Mouse (Mus musculus) midbrain, postnatal 0 days (tissue): Measurements from ENCODE around the gene Btbd35f5. TPM values are rescaled to one million over a fixed set of nuclear protein-coding genes. Genes with fewer than 3 reads are reported as not detected.
"Not testable (repeated sequence)": the region's sequence is repeated elsewhere in the genome, so short reads cannot be mapped to it uniquely, and the experiment has no call there.

Experiments used
- ATAC-seq: fragments of 200-750 bp; cut with Nextera tagmentation; 2 replicates; pipeline ENCODE4 v1.8.0; 2017; ENCODE audit warnings: moderate number of reproducible peaks, mild to moderate bottlenecking, moderate TSS enrichment, moderate library complexity; ENCODE audit not compliant: low FRiP score
- DNase-seq: peaks from one replicate; pipeline ENCODE4 v3.0.0-alpha.2; 2015; ENCODE audit warnings: low spot score
- H3K27ac ChIP-seq: fragments of 300-500 bp; sonication (generic); 2 replicates; pipeline ENCODE4 v1.5.1; 2014; ENCODE audit warnings: low read depth, mild to moderate bottlenecking, low read length, mixed read lengths
- H3K27me3 ChIP-seq: fragments of 300-500 bp; sonication (generic); 2 replicates; pipeline ENCODE4 v1.6.1; 2014; ENCODE audit warnings: low read length, control low read depth, mixed read lengths; ENCODE audit not compliant: insufficient read depth
- H3K36me3 ChIP-seq: fragments of 300-500 bp; sonication (generic); 2 replicates; pipeline ENCODE4 v1.6.1; 2014; ENCODE audit warnings: low read length, control low read depth, mixed read lengths; ENCODE audit not compliant: insufficient read depth
- H3K4me1 ChIP-seq: fragments of 300-500 bp; sonication (generic); 2 replicates; pipeline ENCODE4 v1.6.1; 2014; ENCODE audit warnings: mild to moderate bottlenecking, control low read depth, antibody characterized with exemption, low read length, mixed read lengths; ENCODE audit not compliant: insufficient read depth
- H3K4me2 ChIP-seq: fragments of 300-500 bp; sonication (generic); 2 replicates; pipeline ENCODE4 v1.6.1; 2014; ENCODE audit warnings: low read depth, mild to moderate bottlenecking, low read length, mixed read lengths; ENCODE audit not compliant: poor library complexity, severe bottlenecking
- H3K4me3 ChIP-seq: fragments of 300-500 bp; sonication (generic); 2 replicates; pipeline ENCODE4 v1.5.1; 2014; ENCODE audit warnings: low read depth, mild to moderate bottlenecking, low read length, moderate library complexity
- H3K9ac ChIP-seq: fragments of 300-500 bp; sonication (generic); replicated peaks from 2 replicates; pipeline ENCODE4 v1.6.1; 2014; ENCODE audit warnings: mild to moderate bottlenecking, low read length, moderate library complexity, mixed read lengths; ENCODE audit not compliant: poor library complexity, severe bottlenecking
- H3K9me3 ChIP-seq: fragments of 300-500 bp; sonication (generic); 2 replicates; pipeline ENCODE4 v1.6.1; 2016; ENCODE audit warnings: low read length, control low read depth
- WGBS: fragments of 180-500 bp; shearing (Covaris S2); extraction: QIAGEN DNeasy Blood & Tissue Kit; methylation state at CpG from one replicate; pipeline ENCODE4 v1.1.7; 2014; 5-methylcytosine and 5-hydroxymethylcytosine counted together
- polyA plus RNA-seq: library from polyadenylated mRNA; unstranded; fragments of >200 nt; fragmentation: Nextera tagmentation; extraction: Ambion mirVana; gene quantifications from 2 replicates; pipeline ENCODE4 v1.2.1, GENCODE M21; 2015
- total RNA-seq: library from RNA; depleted of rRNA; stranded (reverse); fragments of >200 nt; gene quantifications from 2 replicates; pipeline ENCODE4 v1.2.3, GENCODE M21; 2014; rRNA removed

The Btbd35f5 gene
- total RNA-seq: not detected in 2 replicates
- polyA plus RNA-seq: not detected in 2 replicates

- not testable (repeated sequence) for H3K4me3 ChIP-seq, H3K9me3 ChIP-seq, H3K36me3 ChIP-seq, H3K4me2 ChIP-seq, H3K4me1 ChIP-seq, ATAC-seq, H3K27ac ChIP-seq, H3K27me3 ChIP-seq, DNase-seq, H3K9ac ChIP-seq
- WGBS: no CpG with 5 or more reads among the region's 3 CpGs
Observed at GRCm38 (mm10) chrX:32973597-32973996, at the start of gene Btbd35f5. TSS of gene Btbd35f5 (plus strand) at chrX:32973897.

GRCm38 (mm10) chrX:32941468-32941867 is 32.2 kb upstream of the Btbd35f5 start, which contains the start of gene Gm21789:
TSS of gene Gm21789 (plus strand) at chrX:32941768.
- H3K4me1 ChIP-seq, ATAC-seq, H3K4me2 ChIP-seq, H3K9me3 ChIP-seq, H3K9ac ChIP-seq, DNase-seq, H3K36me3 ChIP-seq, H3K27me3 ChIP-seq, H3K27ac ChIP-seq, H3K4me3 ChIP-seq: not testable (repeated sequence)
- WGBS: no CpG with 5 or more reads among the region's 1 CpGs

Other genes with a start within 250 kb of the Btbd35f5 start
- not detected in 2 replicates for gene Btbd35f21, start 247.8 kb upstream of the Btbd35f5 start, total RNA-seq
- not detected in 2 replicates for gene Btbd35f21, start 247.8 kb upstream of the Btbd35f5 start, polyA plus RNA-seq
- gene Btbd35f30, start 79.3 kb upstream of the Btbd35f5 start, total RNA-seq: not detected in 2 replicates
- gene Btbd35f30, start 79.3 kb upstream of the Btbd35f5 start, polyA plus RNA-seq: not detected in 2 replicates
- gene Gm21789, start 32.1 kb upstream of the Btbd35f5 start, total RNA-seq: not detected in 2 replicates
- gene Gm21789, start 32.1 kb upstream of the Btbd35f5 start, polyA plus RNA-seq: not detected in 2 replicates